Mouse (Mus musculus) megakaryocyte, embryonic 14.5 days (primary cell): ENCODE measurements around the gene Mylk2.

Source experiments
- FLI1 ChIP-seq: IDR thresholded peaks from 2 replicates; pipeline ENCODE4 v1.6.1; 2012; ENCODE audit warnings: low read length, inconsistent platforms, mixed read lengths
- GATA1 ChIP-seq: IDR thresholded peaks from 3 replicates; pipeline ENCODE4 v1.6.1; 2012; ENCODE audit warnings: mixed read lengths, low read length, inconsistent platforms, borderline replicate concordance

DNA sequence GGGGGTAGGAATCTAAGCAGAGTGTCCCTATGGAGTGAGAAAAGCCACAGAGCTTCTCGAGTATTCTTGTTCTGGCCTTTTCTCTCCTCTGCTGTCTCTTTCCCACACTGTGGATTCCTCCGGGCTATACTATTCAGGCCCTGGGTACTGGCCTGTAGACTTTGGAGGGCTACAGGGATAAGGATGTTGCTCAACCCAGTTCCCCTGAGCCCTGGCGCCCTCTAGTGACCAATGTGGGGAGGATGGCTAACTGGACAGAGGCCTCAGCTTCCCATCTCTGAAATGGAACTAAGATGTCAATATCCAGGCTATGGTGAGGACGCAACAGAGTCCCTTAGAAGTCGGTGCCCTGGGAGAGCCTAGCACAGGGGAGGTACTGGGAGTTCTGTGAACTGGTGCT is 22.5 kb downstream of the Mylk2 start:
- TF ChIP-seq FLI1 (no peak), GATA1 (no peak)
